Mouse (Mus musculus): ENCODE results near the gene Phlda2.

DNA sequence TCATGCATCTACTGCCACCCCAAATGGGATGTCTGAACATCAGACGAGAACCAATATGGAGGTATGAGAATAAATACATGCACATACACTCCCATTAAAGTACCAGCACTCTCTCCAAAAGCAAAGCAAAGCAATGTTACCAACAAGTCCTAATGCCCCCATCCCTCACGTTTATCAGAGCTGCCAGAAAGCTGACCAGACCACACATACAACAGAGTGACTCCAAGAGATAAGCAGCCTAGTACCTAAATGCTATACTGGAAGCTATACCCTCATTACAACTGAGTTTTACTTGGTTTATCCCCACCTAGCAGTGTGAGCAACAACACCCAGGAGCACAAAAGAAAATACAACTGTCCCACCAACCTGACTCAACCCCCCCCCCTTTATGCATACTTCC is 30.3 kb upstream of the Phlda2 start:
- no peak for TF ChIP-seq CTCF (IDR thresholded peaks at IDR 0.05; ENCODE audit: low read depth)
- no peak for TF ChIP-seq EP300 (IDR thresholded peaks at IDR 0.05; ENCODE audit: low read depth)
